Mouse (Mus musculus) heart, embryonic 10.5 days (tissue): Measurements from ENCODE around the gene H2al1a. TPM values are rescaled to one million over a fixed set of nuclear protein-coding genes. Genes with fewer than 3 reads are reported as not detected.
"Not testable (repeated sequence)": the region's sequence is repeated elsewhere in the genome, so short reads cannot be mapped to it uniquely, and the experiment has no call there.

Experiments
- DNase-seq: peaks from one replicate; pipeline ENCODE4 v3.0.0-alpha.2; 2017; ENCODE audit warnings: low spot score
- H3K27ac ChIP-seq: fragments of 300-500 bp; sonication (generic); 2 replicates; pipeline ENCODE4 v1.5.1; 2016; ENCODE audit warnings: mild to moderate bottlenecking
- H3K27me3 ChIP-seq: fragments of 300-500 bp; sonication (generic); 2 replicates; pipeline ENCODE4 v1.6.1; 2016; ENCODE audit warnings: mild to moderate bottlenecking; ENCODE audit not compliant: poor library complexity, insufficient read depth, severe bottlenecking
- H3K36me3 ChIP-seq: fragments of 300-500 bp; sonication (generic); 2 replicates; pipeline ENCODE4 v1.6.1; 2016; ENCODE audit warnings: mild to moderate bottlenecking, moderate library complexity
- H3K4me1 ChIP-seq: fragments of 300-500 bp; sonication (generic); 2 replicates; pipeline ENCODE4 v1.6.1; 2016; ENCODE audit warnings: mild to moderate bottlenecking
- H3K4me3 ChIP-seq: fragments of 300-500 bp; sonication (generic); 2 replicates; pipeline ENCODE4 v1.5.1; 2016; ENCODE audit warnings: mild to moderate bottlenecking, moderate library complexity
- H3K9me3 ChIP-seq: fragments of 300-500 bp; sonication (generic); 2 replicates; pipeline ENCODE4 v1.6.1; 2016; ENCODE audit warnings: mild to moderate bottlenecking, moderate library complexity
- WGBS: fragments of 180-500 bp; shearing (Covaris S2); methylation state at CpG from one replicate; pipeline ENCODE4 v1.1.7; 2016; 5-methylcytosine and 5-hydroxymethylcytosine counted together
- polyA plus RNA-seq: library from polyadenylated mRNA; unstranded; fragments of >200 nt; fragmentation: Nextera tagmentation; extraction: Ambion mirVana; gene quantifications from 2 replicates; pipeline ENCODE4 v1.2.1, GENCODE M21; 2016

Gene H2al1a
- polyA plus RNA-seq, 1 experiment from 2014 or later: not detected

DNA sequence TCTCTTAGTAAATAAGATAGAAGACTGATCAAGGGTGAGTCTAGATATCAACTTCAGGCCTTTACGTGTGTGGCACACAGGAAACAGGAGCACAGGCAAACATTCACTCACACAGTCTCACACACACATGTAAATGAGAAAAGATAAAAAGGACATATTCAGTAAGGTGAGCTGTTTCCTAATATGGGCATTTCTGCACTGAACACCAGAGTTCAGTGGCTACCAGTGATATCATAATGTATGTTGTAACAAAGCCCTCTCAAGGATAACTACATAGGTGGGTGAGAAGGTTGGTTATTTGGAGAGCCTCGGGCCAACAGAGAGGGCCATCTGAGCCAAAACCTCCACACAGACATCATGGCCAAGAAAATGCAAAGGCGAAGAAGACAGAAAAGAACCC is 3.1 kb downstream of the H2al1a start, which contains the start of gene H2al1b:
TSS of gene H2al1b (plus strand) at position 301 of the 400 bp plus-strand sequence.
- WGBS: 76% methylated on average over 1 of the region's 3 CpGs

GRCm38 (mm10) chrX:11305355-11305754 is 6.3 kb downstream of the H2al1a start, which contains the start of gene H2al1c:
TSS of gene H2al1c (plus strand) at chrX:11305655.
- H3K27ac ChIP-seq, H3K4me3 ChIP-seq, DNase-seq, H3K27me3 ChIP-seq, H3K36me3 ChIP-seq, H3K4me1 ChIP-seq, H3K9me3 ChIP-seq: not testable (repeated sequence)
- 83% methylated on average over 2 of the region's 6 CpGs for WGBS

More for the DNA sequence above, 3.1 kb downstream of the H2al1a start, which contains the start of gene H2al1b:
- not testable (repeated sequence) for H3K4me1 ChIP-seq, H3K4me3 ChIP-seq, H3K36me3 ChIP-seq, DNase-seq, H3K27me3 ChIP-seq, H3K27ac ChIP-seq, H3K9me3 ChIP-seq

GRCm38 (mm10) chrX:11308524-11308923 is 9.5 kb downstream of the H2al1a start, which contains the start of gene H2al1d:
TSS of gene H2al1d (plus strand) at chrX:11308824.
- not testable (repeated sequence) for H3K4me1 ChIP-seq, DNase-seq, H3K27me3 ChIP-seq, H3K36me3 ChIP-seq, H3K27ac ChIP-seq, H3K4me3 ChIP-seq, H3K9me3 ChIP-seq
- no CpG with 5 or more reads among the region's 6 CpGs for WGBS

GRCm38 (mm10) chrX:11311634-11312033 is 12.6 kb downstream of the H2al1a start, which contains the start of gene H2al1e:
TSS of gene H2al1e (plus strand) at chrX:11311934.
- H3K36me3 ChIP-seq, H3K27ac ChIP-seq, H3K4me1 ChIP-seq, DNase-seq, H3K27me3 ChIP-seq, H3K9me3 ChIP-seq, H3K4me3 ChIP-seq: not testable (repeated sequence)
- WGBS: no CpG with 5 or more reads among the region's 3 CpGs

DNA sequence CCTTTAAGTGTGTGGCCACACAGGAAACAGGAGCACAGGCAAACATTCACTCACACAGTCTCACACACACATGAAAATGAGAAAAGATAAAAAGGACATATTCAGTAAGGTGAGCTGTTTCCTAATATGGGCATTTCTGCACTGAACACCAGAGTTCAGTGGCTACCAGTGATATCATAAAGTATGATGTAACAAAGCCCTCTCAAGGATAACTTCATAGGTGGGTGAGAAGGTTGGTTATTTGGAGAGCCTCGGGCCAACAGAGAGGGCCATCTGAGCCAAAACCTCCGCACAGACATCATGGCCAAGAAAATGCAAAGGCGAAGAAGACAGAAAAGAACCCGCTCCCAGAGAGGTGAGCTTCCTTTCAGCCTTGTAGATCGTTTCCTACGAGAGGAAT is 15.8 kb downstream of the H2al1a start, which contains the start of gene H2al1f:
TSS of gene H2al1f (plus strand) at position 301 of the 400 bp plus-strand sequence.
- H3K9me3 ChIP-seq, H3K27me3 ChIP-seq, H3K4me1 ChIP-seq, H3K36me3 ChIP-seq, H3K27ac ChIP-seq, DNase-seq, H3K4me3 ChIP-seq: not testable (repeated sequence)
- WGBS: no CpG with 5 or more reads among the region's 6 CpGs

GRCm38 (mm10) chrX:11317956-11318355 is 18.9 kb downstream of the H2al1a start, which contains the start of gene H2al1g:
TSS of gene H2al1g (plus strand) at chrX:11318256.
- WGBS: no CpG with 5 or more reads among the region's 3 CpGs

GRCm38 (mm10) chrX:11321192-11321591 is 22.1 kb downstream of the H2al1a start, which contains the start of gene H2al1h:
TSS of gene H2al1h (plus strand) at chrX:11321492.
- DNase-seq, H3K36me3 ChIP-seq, H3K9me3 ChIP-seq, H3K4me3 ChIP-seq, H3K4me1 ChIP-seq, H3K27me3 ChIP-seq, H3K27ac ChIP-seq: not testable (repeated sequence)
- WGBS: no CpG with 5 or more reads among the region's 6 CpGs

More at GRCm38 (mm10) chrX:11317956-11318355, 18.9 kb downstream of the H2al1a start, which contains the start of gene H2al1g:
- not testable (repeated sequence) for H3K27ac ChIP-seq, H3K36me3 ChIP-seq, H3K9me3 ChIP-seq, H3K27me3 ChIP-seq, H3K4me3 ChIP-seq, H3K4me1 ChIP-seq, DNase-seq

- H3K4me3 ChIP-seq, H3K4me1 ChIP-seq, H3K36me3 ChIP-seq, H3K27me3 ChIP-seq, DNase-seq, H3K27ac ChIP-seq, H3K9me3 ChIP-seq: not testable (repeated sequence)
- WGBS: 86% methylated on average over 2 of the region's 5 CpGs
Observed at GRCm38 (mm10) chrX:11324359-11324758, 25.3 kb downstream of the H2al1a start, which contains the start of gene H2al1i. TSS of gene H2al1i (plus strand) at chrX:11324659.

- H3K4me3 ChIP-seq, DNase-seq, H3K9me3 ChIP-seq, H3K27me3 ChIP-seq, H3K27ac ChIP-seq, H3K4me1 ChIP-seq, H3K36me3 ChIP-seq: not testable (repeated sequence)
- WGBS: 83% methylated on average over 2 of the region's 2 CpGs
Observed at GRCm38 (mm10) chrX:11327522-11327921, 28.5 kb downstream of the H2al1a start, which contains the start of gene H2al1j. TSS of gene H2al1j (plus strand) at chrX:11327822.

- H3K27ac ChIP-seq: no peak overlapping the region
- H3K4me3 ChIP-seq: no peak overlapping the region
- no peaks in the 10 kb centered on the region for H3K4me1 ChIP-seq
- no peaks in the 10 kb centered on the region for H3K9me3 ChIP-seq
- no peaks in the 10 kb centered on the region; the same call in 1 of the 2 replicates for H3K27me3 ChIP-seq
- no peaks in the 10 kb centered on the region for H3K36me3 ChIP-seq
- WGBS: 71% methylated on average over 9 of the region's 9 CpGs
- no peak for DNase-seq
Observed at GRCm38 (mm10) chrX:11345762-11346161, 46.7 kb downstream of the H2al1a start.

GRCm38 (mm10) chrX:11346756-11347155 is 47.7 kb downstream of the H2al1a start:
- H3K27me3 ChIP-seq: no peaks in the 10 kb centered on the region; the same call in 1 of the 2 replicates
- no peaks in the 10 kb centered on the region for H3K4me1 ChIP-seq
- no peak overlapping the region for H3K27ac ChIP-seq
- H3K36me3 ChIP-seq: no peaks in the 10 kb centered on the region
- DNase-seq: no peak
- WGBS: 79% methylated on average over 3 of the region's 3 CpGs
- no peaks in the 10 kb centered on the region for H3K9me3 ChIP-seq
- H3K4me3 ChIP-seq: no peak overlapping the region
